Mouse (Mus musculus): ENCODE measurements around the gene Igf1r.

The Igf1r gene

DNA sequence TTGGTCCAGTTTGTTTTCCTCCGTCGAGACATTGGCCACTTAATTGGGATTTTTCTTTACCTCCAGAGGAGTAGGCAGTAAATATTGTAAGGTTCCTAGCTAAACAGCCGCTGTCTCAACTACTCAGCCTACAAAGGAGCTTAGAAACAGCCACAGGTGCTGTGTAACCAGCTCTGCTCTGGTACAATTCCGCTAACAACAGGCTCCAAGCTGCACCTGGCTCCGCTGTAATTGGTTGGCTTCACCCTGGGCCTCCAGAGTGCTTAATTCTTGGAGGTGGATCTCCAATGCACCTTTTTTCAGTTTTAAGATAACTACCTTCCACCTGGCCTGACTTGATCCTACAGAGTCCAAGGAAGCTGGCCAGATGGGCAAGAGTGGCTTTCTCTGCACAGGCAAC, 271.4 kb downstream of the Igf1r start:
- no peak for DNase-seq (ENCODE audit: extremely low spot score, low spot score)

DNA sequence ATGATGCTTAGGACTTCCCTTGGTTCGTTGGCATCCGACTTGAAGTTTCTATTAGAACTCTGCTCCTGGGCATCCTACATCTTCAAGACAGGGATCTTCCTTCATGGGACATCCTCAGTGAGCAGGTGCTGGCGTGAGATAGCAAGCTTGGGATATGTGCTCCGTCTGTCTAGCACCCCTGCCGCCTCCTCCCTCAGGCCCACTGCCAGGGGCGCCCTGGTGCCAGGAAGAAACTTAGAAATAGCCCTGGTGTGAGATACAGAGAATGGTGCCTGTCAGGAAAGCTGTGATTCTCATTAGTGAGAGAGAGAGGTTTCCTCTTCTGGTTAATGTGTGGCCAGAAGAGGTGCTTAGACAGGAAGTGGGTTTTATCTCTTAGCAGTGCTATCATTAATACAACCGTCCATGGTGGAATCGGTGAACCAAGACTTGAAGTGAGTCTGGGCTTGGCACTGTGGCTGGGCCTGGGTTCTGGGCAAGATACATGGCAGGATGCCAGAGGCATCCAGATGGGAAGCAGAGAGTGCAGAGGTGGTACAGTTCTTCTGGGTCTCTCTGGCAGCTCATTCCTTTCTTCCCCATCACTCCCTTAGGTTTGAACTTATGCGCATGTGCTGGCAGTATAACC, 272.9 kb downstream of the Igf1r start:
- no peak for DNase-seq (ENCODE audit: extremely low spot score, low spot score)

GRCm38 (mm10) chr7:68227021-68227420, 274.4 kb downstream of the Igf1r start:
- no peak for DNase-seq (ENCODE audit: extremely low spot score, low spot score)

DNA sequence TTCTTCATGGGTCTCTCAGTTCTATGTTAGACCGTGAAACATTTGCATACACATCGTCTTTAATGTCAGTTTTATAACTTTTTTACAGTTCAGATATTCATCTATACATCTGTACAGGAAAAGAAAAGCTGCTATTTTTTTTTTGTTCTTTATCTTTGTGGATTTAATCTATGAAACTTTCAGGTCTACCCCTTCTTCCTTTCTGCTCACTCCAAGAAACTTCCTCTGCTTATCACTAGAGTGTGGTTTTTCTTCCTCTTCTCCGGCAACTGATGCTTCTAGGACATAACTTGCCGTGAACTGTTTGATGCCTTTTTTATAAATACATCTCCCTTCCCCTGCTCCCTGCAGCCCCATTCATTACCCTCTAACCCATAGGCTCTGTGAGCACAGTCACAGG, 275.0 kb downstream of the Igf1r start:
- no peak for DNase-seq (ENCODE audit: extremely low spot score, low spot score)

- no peak for DNase-seq (ENCODE audit: extremely low spot score, low spot score)
These were observed 275.9 kb downstream of the Igf1r start for GRCm38 (mm10) chr7:68228491-68228890.

GRCm38 (mm10) chr7:68230831-68231230, 278.2 kb downstream of the Igf1r start:
- no peak for DNase-seq (ENCODE audit: extremely low spot score, low spot score)

DNA sequence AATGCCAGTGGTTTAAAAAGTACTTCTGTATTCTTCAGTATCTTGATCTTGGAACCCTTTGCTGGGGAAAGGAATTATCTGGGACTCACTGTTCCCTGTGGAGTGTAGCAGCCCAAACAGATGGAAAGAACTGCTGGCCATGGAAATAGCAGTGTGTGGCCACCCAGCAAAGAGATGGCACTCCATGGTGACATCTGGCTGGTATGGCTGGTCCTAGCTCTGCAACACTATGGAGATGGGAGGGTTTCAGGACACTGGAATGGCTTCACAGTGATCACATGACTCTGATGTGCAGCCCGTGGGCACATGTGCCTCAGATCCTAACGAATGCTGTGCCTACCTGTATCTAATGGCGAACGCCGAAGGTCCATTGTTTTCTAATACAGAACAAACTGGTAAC, 279.9 kb downstream of the Igf1r start:
- DNase-seq (ENCODE audit: extremely low spot score, low spot score), result no peak

DNA sequence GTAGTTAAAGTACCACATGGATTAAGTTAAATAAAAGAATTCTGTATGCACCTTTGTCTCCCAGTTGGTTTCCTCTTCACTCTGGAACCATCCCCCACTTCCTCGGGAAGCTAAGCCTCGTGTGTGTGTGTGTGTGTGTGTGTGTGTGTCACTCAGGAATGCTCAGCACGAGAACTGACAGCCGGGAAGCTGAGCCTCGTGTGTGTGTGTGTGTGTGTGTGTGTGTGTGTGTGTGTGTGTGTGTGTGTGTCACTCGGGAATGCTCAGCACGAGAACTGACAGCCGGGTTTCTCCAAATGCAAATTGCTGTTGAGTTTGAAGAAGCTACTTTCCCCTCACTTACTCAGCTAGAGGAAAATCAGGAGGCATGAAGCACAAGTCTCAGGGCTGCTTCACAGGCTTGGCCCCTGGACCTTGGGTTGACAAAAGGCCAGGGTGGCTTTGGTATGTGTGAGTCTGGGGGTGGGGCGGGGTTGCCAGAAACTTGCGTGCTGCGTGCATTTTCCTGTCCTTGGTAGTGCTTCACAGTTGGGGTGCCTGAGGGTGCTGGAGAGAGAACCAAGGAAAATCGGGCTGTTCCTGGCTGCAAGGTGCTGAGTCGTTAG, 281.1 kb downstream of the Igf1r start:
- DNase-seq (ENCODE audit: extremely low spot score, low spot score), result peak; percentile 54

DNA sequence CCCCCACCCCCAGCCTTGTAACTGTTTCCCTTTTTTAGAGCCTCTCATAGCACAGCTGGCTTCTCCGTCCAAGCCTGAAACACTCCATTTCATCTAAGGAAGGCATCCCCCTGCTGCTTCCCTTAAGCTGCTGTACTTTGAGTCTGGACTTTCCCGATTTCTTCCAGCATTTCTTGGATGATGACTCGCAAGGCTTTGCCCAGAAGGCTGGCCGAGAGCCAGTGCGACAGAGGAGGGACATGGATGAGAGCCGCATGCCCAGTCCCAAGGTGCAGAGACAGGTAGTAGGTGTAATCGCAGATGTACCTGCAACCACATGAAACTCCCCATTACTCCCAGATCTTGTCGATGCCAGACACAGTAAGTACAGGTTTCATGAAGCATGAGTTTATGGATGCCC, 284.2 kb downstream of the Igf1r start:
- no peak for DNase-seq (ENCODE audit: extremely low spot score, low spot score)

DNA sequence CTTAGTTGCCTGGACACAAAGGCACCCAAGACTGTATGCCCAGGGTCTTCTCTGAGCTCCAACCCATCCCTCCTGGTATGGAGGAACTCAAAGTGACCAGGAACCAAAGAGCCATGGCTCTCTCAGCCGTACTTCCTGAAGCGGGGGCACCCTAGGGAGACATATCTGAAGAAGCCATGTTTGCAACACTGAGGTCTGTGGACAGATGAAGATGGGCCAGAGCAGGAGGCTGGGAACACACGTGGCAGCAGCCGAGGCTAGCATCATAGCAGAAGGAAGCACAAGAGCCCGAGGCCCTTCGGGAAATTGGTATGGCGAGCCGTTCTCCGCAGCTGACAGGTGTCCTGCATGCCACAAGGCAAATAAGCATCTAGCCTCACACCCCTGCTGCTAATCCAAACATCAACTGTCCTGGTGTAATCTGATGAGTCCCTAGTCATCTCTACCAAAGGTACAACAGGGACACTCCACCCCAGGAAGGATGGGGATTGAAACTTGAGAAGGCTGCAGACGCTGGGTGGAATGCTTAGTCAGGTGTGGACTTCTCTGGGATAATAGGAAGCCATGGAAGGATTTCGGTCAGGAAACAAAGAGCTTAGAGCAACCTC, 286.7 kb downstream of the Igf1r start:
- DNase-seq (ENCODE audit: extremely low spot score, low spot score), result no peak

DNA sequence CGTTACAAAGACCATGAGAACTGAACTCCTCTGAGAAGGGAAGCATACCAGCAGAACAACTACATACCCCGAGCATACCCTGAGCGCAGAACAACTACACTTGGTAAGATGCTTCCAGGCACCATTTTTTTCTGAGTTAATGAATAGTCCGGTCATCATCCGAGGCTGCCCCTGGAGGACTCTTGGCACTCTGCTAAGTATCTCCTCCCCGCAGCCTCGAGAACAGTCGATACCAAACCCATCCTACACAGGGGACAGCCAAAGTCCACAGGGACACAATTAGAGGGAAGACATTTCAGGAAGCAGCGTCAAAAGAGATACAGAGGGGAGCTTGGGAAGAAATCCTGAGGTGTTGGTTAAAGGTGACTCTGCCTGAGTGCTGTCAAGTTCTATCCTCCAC, 288.6 kb downstream of the Igf1r start:
- no peak for DNase-seq (ENCODE audit: extremely low spot score, low spot score)

- no peak for DNase-seq (ENCODE audit: extremely low spot score, low spot score)
These were observed 293.1 kb downstream of the Igf1r start for GRCm38 (mm10) chr7:68245681-68246080.

DNA sequence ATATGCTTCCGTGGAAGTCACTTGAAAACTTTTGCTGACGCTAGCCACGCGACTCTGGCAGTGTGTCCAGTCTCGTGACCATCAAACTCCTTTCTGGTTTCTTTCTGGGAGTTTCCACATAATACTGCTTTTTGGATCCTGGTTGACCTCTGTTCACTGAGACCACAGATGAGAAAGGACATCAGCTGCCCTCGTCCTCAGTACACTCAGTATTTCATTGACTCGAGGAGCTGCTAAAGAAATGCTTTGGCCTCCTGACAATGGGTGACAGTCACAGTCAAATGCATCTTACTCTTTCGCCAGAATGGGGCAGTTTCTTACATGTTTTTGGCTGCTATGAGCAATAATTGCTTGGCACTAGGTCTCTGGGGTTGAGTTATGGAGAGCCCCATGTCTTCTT, 293.6 kb downstream of the Igf1r start:
- DNase-seq (ENCODE audit: extremely low spot score, low spot score), result no peak

DNA sequence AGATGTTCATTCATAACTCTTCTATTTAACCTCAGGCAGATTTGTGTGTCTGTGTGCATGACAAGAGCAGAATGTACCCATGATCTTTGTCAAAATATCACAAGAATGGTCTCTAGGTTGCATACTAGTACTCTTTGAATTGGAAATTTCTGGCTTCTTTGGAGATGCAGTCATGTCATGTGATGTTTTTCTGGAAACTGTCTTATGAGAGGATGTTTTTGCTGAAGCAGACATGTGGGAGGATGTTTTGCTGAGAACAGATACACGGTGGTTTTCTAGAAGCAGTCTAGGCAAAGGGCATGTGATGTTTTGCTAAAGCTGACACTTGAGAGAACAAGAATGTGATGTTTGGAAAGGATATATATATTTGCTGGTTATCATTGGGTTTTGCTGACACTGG, 297.8 kb downstream of the Igf1r start:
- DNase-seq (ENCODE audit: extremely low spot score, low spot score), result no peak

DNA sequence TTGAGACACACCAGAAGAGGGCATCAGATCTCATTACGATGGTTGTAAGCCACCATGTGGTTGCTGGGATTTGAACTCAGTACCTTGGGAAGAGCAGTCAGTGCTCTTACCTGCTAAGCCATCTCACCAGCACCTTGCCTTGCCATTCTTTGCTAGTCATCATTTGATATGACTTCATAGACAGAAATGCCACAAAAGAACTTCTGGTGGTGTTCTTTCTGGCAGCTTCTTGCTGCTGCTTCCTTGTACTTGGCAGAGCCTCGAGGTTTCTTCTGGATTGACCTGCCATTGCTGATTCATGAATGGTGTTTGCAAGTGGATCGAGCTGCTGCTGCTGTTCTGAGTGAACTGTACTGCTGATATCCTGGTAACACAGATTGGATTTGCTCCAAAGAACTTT, 298.3 kb downstream of the Igf1r start:
- DNase-seq (ENCODE audit: extremely low spot score, low spot score), result no peak

GRCm38 (mm10) chr7:68257767-68258166, 305.1 kb downstream of the Igf1r start:
- DNase-seq (ENCODE audit: extremely low spot score, low spot score), result no peak

- no peak for DNase-seq (ENCODE audit: extremely low spot score, low spot score)
These were observed 305.9 kb downstream of the Igf1r start for GRCm38 (mm10) chr7:68258326-68259150.

- DNase-seq (ENCODE audit: extremely low spot score, low spot score), result no peak
These were observed 307.0 kb downstream of the Igf1r start for GRCm38 (mm10) chr7:68259523-68260081.

- DNase-seq (ENCODE audit: extremely low spot score, low spot score), result no peak
These were observed 310.1 kb downstream of the Igf1r start for GRCm38 (mm10) chr7:68262612-68263200.

- no peak for DNase-seq (ENCODE audit: extremely low spot score, low spot score)
These were observed 310.9 kb downstream of the Igf1r start for GRCm38 (mm10) chr7:68263346-68264027.

DNA sequence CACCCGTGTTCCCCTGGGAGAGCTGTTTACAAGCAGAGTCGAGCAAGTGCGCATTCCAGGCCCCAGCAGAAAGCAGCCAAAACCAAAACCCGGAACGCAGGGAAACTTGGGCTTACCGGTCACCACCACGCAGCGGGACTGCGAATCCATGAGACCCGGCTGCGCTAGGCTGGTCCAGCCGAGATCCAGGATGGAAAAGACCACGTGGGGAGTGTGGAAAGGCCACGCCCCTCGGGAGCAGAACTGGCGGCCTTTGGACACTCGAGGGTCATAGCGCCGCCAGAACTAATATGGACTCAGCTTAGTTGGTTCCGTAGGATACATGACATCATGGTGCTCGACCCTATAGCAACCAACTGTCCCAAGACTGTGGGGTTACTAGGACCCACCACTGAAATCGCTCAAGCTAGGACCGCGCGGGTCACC, 311.4 kb downstream of the Igf1r start, which contains the start of gene Pgpep1l:
TSS of gene Pgpep1l (minus strand) at position 206 of the 426 bp plus-strand sequence.
- peak; percentile 42 for DNase-seq (ENCODE audit: extremely low spot score, low spot score)

Measured in neural tube, embryonic 10.5 days (tissue).